Mouse (Mus musculus): ENCODE measurements around the gene Adtrp.
A peak's percentile ranks its signal among the peaks of the same experiment; 100 is the strongest.

Adtrp gene

GRCm38 (mm10) chr13:41847516-41848126 is at the start of gene Adtrp:
Adtrp (minus strand) TSS chr13:41847684.
- DNase-seq (ENCODE audit: low read depth, low spot score) = no peak

DNA sequence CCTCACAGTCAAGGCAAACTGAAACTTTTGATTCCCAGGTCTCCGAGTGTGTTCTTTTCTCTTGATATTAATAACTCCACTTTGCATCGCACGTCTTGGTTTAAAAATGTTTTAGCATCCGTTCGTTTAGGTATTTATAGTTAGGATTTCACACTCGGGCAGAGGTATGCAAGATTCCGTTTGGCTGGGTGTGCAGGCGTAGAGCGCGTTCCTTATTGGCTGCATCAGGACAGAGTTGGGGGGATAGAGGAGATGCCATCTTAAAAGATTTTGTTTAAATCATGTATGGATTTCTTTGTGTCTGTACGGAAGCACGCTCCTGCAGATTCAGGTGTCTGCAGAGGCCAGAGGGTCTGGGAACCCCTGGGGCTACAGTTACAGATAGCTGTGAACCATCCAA is 44.5 kb upstream of the Adtrp start:
- no peak for DNase-seq (ENCODE audit: low read depth, low spot score)

DNA sequence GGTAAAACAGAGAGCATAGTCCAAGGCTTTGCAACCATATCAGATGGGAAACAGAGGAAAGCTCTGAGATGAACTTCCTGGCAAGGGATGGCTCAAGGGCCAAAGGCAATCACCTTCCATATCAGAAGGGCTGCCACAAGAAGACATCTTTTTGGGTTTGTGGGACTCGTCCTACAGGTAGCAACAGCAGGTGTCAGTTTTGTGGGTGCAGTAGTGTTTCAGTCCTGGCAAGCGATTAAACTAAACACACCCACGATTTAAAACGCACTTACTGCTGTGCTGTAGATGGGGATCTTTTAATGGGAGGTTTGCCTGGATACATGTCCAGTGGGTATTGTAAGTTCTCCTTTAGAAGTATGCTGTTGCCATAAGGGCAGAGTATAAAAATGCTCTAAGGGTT is 43.1 kb upstream of the Adtrp start:
- DNase-seq (ENCODE audit: low read depth, low spot score) = no peak

DNA sequence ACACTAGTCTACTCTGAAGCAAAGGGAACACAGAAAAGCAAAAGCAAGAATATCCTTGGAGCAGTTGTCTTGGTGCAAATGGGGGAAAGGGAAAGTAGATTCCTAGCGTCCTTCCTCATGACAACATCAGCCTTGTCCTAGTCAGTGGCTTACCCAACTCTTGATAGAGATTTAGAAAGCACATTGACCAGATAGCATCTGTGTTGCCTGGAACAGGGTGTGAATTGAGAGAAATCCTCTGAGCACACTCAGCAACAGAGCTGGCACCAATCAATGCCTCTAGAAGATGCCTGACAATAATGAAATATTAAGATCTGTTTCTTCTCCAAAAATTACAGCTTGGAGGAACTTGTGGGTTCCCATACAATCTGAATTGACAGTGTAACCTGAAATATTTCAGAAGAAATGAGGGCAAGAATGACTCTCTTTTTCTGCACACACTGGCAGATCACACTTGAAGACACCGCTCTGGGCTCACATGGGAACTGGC is 42.7 kb upstream of the Adtrp start:
- DNase-seq (ENCODE audit: low read depth, low spot score) = no peak

DNA sequence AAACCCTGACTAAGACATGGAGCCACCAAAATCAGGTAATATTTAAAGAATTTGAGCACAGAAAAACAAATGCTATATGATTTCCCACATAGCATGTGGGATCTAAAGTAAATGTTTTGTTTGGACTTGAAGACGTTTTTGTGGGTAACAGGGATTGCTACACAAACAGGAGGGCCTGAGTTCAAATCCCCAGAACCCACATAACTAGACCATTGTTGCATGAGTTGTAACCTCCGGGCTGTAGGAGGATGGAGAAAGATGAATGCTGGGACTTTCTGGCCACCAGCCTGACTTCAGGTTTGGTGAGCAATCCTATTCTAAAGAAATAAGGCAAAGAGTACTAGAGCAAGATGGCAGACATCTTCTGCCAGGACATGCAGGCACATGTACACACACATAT is 41.2 kb upstream of the Adtrp start:
- no peak for DNase-seq (ENCODE audit: low read depth, low spot score)

DNA sequence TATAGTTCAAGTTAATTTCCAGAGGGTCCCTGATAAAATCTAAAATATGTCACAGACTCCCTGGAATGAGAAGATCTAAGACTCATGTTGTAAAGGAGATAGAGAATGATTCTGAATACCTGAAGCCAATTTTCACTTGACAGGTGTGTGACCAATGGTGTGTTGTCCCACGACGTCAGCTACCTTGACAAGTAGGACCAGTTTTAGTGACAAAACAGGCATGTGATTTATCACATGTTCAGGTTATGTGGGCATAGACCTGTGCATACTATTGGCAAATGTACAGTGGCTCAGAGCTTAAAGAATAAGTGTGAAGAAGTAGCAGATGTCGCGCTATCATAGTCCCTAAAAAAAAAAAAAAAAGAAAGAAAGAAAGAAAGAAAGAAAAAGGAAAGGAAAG is 38.6 kb upstream of the Adtrp start:
- DNase-seq (ENCODE audit: low read depth, low spot score) = no peak

DNA sequence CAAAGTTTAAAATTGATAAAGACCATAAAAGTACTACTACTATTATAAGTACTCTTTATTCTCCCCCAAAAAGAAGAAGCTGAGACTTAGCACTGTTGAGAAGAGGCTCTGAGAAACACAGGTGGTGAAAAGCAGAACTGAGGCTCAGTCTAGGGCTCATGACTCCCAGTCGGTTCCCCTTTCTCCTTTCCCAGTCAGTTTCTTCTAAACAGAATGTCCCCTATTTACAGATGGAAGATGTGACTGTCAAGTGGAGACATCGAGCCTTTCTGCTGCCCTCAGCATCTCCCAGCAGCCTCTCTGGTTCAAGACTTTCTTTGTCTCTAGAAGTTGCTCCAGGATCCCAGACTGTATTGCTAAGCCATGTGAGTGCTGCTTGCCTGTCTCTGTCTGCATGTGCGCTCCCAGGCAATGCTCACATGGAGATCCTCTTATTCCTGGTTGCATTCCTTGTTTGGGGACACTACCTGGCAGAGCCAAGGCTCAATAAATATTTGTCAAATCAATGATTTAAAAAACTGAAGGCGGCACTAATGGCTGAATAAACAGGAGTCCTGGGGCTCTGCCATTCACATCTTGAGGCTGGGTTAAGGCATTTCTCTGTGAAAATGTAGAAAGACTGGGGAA is 36.3 kb upstream of the Adtrp start:
- peak; percentile 38 for DNase-seq (ENCODE audit: low read depth, low spot score)

DNA sequence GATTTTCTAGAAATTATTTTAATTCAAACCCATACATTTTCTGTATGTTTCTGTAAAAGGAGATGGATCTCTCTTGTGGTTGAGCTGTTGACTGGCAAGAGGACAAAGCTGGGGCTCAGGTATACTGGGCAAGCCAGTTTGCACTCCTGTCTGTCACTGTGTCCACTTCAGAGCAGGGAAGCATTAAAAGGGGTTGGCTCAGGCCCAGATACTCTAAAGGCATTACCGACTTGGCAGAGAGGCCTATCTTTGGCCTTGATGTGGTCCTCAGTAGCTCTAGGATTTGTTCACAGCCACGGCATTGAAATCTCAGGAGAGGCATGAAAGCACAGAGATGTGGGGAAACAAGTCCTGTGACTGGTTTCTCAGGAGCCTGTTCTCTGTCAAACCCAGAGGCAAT is 33.7 kb upstream of the Adtrp start:
- no peak for DNase-seq (ENCODE audit: low read depth, low spot score)

- DNase-seq (ENCODE audit: low read depth, low spot score) = no peak
Measured at GRCm38 (mm10) chr13:41880525-41880924, 33.0 kb upstream of the Adtrp start.

DNA sequence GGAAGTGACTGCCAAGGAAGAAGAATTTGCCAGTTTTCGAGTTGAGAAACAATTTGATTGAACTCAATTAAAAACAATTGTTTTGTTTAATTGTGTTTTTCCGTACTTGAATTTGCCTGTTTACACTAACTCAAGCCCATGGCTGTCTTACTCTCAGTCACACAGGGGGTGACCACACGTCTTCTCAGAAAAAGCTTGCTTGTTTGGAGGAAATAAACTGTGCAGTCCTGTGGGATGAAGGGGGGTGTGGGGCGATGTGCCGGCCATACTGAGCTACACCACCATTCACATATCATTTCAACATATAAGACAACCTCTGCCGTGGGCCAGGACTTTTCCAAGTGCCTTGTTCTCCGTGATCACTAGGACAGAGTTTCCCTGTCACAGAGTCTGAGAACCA is 25.2 kb upstream of the Adtrp start:
- no peak for DNase-seq (ENCODE audit: low read depth, low spot score)

DNA sequence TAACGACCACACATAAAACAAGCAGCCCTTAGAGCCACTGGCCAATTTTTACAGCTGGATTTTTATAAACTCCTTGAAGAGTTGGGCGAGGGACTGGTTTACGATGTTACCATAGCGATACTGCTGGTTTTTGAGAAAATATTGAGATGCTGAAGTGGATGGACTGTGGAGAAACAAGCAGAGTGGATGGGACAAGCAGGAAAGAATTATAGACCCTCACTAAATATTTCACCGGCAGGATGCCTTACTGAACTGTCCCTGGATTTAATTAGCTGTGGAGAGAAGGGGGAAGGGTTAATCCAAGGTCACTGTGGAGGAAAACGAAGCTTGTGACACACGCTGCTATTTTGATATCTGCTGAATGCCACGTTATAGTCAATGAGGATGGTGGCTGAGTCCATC is 24.7 kb upstream of the Adtrp start:
- DNase-seq (ENCODE audit: low read depth, low spot score) = peak; percentile 18

DNA sequence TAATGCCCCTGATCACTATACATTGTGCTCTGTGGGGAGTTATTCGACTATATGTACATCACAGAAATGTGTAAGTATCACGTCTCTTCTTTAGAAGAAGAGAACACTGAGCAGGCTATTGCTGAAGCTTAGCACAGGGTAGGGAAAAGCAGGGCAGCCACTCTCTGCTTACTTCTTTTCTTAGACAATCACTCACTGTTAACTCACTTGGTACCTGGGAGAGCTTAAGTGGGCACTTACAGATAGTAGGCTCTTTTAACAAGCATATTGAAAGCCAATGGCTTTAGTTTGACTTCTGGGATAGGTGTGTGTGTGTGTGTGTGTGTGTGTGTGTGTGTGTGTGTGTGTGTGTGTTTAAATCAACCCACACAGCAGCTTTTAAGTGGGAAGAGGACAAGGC is 20.0 kb upstream of the Adtrp start:
- no peak for DNase-seq (ENCODE audit: low read depth, low spot score)

DNA sequence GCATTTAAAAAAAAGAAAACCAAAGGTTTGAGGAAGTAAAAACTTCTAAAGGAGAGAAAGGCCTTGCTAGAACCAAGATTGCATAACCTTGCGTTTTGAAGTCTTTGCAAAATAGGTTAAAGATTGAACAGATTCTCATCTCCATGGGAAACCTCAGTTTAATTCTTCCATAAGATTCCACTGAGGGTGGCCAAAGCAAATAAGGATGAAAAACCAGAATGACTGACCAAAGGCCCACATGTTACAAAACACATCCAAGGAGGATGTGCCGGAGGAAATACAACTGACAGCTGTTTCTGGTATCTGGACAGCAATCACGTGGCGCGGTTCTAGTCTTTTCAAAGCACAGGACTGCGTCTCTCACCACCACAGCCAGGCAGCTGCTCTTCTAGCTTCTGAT is 18.1 kb upstream of the Adtrp start:
- peak; percentile 49 for DNase-seq (ENCODE audit: low read depth, low spot score)

GRCm38 (mm10) chr13:41865071-41865470 is 17.6 kb upstream of the Adtrp start:
- DNase-seq (ENCODE audit: low read depth, low spot score) = peak; percentile 54

DNA sequence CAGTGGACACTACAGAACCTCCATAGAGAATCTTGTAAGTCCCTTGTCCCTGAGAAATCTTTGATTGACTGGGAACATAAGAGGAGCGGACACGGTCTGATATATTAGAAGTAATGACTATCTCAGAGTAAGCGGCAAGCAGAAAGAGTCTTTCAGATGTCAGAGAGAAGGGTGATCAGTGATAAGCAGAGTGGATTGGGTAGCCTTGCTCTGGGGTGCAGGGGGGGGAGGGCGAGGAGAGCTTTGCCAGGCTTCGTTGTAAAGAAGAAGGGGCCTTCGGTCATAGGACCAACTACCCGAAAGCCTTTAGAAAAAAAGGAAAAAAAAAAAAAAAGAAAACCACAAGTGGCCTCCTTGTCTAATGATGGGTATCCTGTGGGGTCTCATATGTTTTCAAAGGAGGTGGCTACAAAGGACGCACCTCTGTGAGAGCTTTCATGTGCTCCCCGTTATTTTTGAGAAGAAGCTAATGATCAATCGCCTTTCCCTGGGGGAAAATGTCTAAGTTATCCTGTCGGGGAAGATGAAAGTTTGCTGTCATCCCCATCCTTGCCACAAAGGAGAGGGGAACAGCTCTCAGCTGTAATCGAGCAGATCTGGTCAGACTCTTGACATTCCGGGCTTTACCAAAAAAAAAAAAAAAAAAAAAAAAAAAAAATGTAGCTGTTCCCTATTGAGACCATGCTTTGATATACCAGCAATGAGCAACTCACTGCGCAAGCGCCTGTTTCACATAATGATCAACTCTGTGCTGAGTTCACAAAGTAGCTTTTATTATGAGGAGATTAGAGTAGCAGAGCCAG is 13.3 kb upstream of the Adtrp start:
- no peak for DNase-seq (ENCODE audit: low read depth, low spot score)

DNA sequence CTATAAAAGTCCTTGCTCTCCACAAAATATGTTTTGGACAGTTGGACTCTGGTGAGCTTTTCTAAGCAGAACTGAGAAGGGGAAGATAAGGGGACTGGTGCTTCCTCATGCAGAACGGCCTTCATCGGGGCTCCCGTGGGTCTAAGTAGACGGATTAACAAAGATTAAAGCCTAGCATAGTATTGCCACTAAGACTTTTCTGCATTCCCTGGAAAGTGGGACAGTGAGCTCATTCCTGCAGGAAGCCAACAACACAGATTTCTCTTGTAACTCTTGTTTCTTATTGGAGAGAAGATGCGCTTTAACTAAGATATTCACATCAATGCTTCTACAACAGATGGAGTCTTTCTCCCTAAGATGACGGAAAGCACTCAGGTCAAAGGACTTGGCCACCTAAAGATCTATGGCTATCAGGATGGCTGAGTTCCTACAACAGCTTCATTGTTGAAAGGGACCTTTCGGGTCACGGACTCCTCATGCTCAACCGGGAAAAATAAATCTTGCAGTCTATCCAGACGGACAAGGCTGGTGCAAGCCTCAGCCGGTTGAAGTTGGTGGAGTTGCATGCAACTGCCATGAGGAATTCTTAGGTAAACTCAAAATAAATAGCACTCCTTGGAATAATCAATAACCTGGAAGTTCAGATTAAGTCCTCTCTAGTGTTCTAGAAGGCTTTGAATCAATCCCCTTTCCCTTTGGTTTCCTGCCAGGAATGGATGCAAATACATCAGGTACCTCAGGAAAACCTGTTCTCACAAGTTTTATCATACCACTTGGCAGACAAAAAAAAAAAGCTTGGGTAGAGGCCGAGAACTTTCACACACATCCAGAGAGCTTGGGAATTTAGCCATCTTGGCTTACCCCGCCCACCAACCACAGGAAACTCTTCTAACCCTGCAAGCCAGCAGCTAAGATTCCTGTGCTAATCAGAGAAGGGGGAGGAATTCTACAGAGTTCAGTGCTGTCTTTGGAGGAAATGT is 8.0 kb upstream of the Adtrp start:
- DNase-seq (ENCODE audit: low read depth, low spot score) = no peak

GRCm38 (mm10) chr13:41850727-41851378 is 3.4 kb upstream of the Adtrp start:
- no peak for DNase-seq (ENCODE audit: low read depth, low spot score)

DNA sequence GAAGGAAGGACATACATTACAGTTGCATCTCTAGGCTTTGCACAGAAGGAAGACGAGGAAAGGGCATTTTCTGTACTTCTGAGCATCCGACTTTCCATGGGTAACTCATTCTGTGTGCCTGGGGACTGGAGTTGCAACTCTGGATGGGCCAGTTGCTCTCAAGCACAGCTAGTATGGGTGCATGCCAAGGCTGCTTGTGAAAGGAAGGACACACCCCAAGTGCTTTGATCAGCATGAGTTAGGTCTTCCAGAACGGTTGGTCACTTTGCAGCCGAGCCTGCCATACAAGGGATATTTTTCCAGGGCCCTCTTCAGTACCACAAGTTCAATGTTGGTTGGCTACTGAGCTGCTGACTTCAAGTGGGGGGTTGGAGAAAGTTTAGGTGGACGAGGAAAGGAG is 968 bp downstream of the Adtrp start:
- peak; percentile 40 for DNase-seq (ENCODE audit: low read depth, low spot score)

GRCm38 (mm10) chr13:41845013-41845412 is 2.5 kb downstream of the Adtrp start:
- DNase-seq (ENCODE audit: low read depth, low spot score) = no peak

DNA sequence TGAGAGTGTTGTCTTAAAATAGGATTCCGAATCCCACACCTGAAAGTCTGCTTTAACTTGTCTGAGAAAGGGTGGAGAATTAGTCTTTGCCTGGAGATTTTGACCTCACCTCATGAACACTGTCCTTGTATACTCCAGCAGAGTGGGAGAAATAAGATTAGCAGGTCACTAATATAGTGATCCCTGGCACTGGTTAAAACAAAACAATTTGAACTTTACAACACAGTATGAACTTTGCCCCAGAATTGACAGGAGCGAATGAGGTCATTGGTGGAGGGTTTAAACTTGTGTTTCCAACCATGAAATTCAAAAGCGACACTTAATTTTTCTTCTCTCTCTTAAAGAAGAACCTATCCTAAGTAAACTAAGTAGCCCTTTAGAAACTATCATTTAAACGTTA is 3.4 kb downstream of the Adtrp start:
- DNase-seq (ENCODE audit: low read depth, low spot score) = no peak

DNA sequence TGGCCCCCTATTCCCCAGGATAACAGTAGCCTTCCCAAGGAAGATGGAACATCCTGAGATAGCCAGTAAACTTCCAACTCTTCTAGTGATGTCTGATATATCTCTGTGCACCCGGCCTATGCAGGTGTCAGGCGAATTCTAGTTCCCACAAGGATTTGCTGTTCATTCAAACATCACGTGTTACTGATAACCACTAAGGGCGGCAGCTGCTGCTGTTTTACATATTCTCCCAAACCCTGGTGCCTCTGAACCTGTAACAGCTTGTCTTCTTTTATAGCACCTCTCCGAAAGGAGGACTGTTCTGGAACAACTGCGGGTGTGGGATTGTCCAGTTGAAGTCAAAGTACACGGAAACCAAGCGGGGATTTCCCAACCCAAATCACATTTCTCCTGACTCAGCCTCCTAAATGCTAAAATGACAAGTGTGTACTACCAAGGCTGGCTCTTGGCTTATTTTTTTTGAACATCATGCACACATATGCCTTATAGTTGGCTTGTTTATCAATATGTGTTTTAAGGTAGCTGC is 13.8 kb downstream of the Adtrp start:
- DNase-seq (ENCODE audit: low read depth, low spot score) = no peak

All from skeletal muscle tissue, adult 2 months (tissue).